Comparison of ENCODE assay signal across 8 mouse cellular contexts in genomic region chr14:34310234-34310965, GRCm38 (mm10). TPM values are rescaled to one million over a fixed set of nuclear protein-coding genes. Genes with fewer than 3 reads are reported as not detected.
DNase-seq lines count a peak whose midpoint lies in the region; ATAC-seq and TF ChIP-seq lines count a peak whose summit lies in the region.

Shld2 (minus strand) TSS chr14:34310493.
Glud1 (plus strand) TSS chr14:34310727.

- H3K4me3 ChIP-seq in E14TG2a.4 (replicated peaks; ENCODE audit: low read length): peak within 1 kb of the TSS; percentile 98
- H3K4me3 ChIP-seq in forebrain, embryonic 14.5 days (ENCODE audit: low read depth, low read length): peak within 1 kb of the TSS; percentile 96
- H3K4me3 ChIP-seq in neural tube, embryonic 15.5 days (replicated peaks): peak within 1 kb of the TSS; percentile 97

- peak; percentile 95 for ATAC-seq in cerebellum, adult (ENCODE audit: insufficient number of reproducible peaks, low FRiP score, low TSS enrichment)
- peak; percentile 94 for ATAC-seq in forebrain, embryonic 14.5 days
- ATAC-seq in neural tube, embryonic 15.5 days (ENCODE audit: low FRiP score): peak; percentile 93

- under 1% methylated on average over 90 of the region's 100 CpGs for WGBS in forebrain, embryonic 14.5 days
- under 1% methylated on average over 72 of the region's 100 CpGs for WGBS in neural tube, embryonic 15.5 days

- intact Hi-C loops in heart, postnatal 14 days (cut with DNase I): loop anchor here (5.0 kb wide), 2 partner anchors 38 to 52 kb away; no protein-coding TSS in a partner anchor

- H3K4me1 ChIP-seq in E14TG2a.4 (replicated peaks; ENCODE audit: low read depth, low read length): peaks cover 56% of the 10 kb centered on the region
- peaks cover 21% of the 10 kb centered on the region for H3K4me1 ChIP-seq in forebrain, embryonic 14.5 days (ENCODE audit: control insufficient read depth, insufficient read depth, low read length)
- peaks cover 36% of the 10 kb centered on the region for H3K4me1 ChIP-seq in neural tube, embryonic 15.5 days

- peak; percentile 93 for DNase-seq in forebrain, embryonic 14.5 days (ENCODE audit: low spot score)
- DNase-seq in heart, postnatal 14 days: peak; percentile 98 to 99
- DNase-seq in layer of hippocampus, adult 11-12 months (ENCODE audit: low spot score): peak; percentile 93
- peak; percentile 96 to 97 for DNase-seq in lung, adult 18-20 months
- peak; percentile 95 for DNase-seq in testis, postnatal 14 days (ENCODE audit: low spot score)

- H3K9me3 ChIP-seq in E14TG2a.4 (ENCODE audit: low read length): no peaks in the 10 kb centered on the region
- no peaks in the 10 kb centered on the region for H3K9me3 ChIP-seq in forebrain, embryonic 14.5 days (replicated peaks; ENCODE audit: control insufficient read depth, low read length)
- no peaks in the 10 kb centered on the region for H3K9me3 ChIP-seq in neural tube, embryonic 15.5 days (replicated peaks)

- H3K36me3 ChIP-seq in E14TG2a.4 (ENCODE audit: insufficient read depth, low read length): peaks cover 33% of the 10 kb centered on the region
- H3K36me3 ChIP-seq in forebrain, embryonic 14.5 days (ENCODE audit: control insufficient read depth, insufficient read depth, low read length): 0 out of 2 replicates have a peak, but pooled peaks cover 3% of the 10 kb centered on the region
- 0 out of 2 replicates have a peak, but pooled peaks cover 4% of the 10 kb centered on the region for H3K36me3 ChIP-seq in neural tube, embryonic 15.5 days

- no peaks in the 10 kb centered on the region for H3K27me3 ChIP-seq in E14TG2a.4 (ENCODE audit: insufficient read depth, low read length)
- H3K27me3 ChIP-seq in forebrain, embryonic 14.5 days (replicated peaks; ENCODE audit: control insufficient read depth, insufficient read depth, low read length): no peaks in the 10 kb centered on the region
- no peaks in the 10 kb centered on the region for H3K27me3 ChIP-seq in neural tube, embryonic 15.5 days (replicated peaks)

- peak within 1 kb of the TSS; percentile 92 for H3K27ac ChIP-seq in forebrain, embryonic 14.5 days (ENCODE audit: low read depth, low read length)
- H3K27ac ChIP-seq in neural tube, embryonic 15.5 days (replicated peaks): peak within 1 kb of the TSS; percentile 96

- no peak for TF ChIP-seq CTCF in E14TG2a.4 (conservative IDR thresholded peaks at IDR 0.05; ENCODE audit: low read length)

- peak within 1 kb of the TSS; percentile 96 for H3K9ac ChIP-seq in forebrain, embryonic 14.5 days (ENCODE audit: low read length)
- peak within 1 kb of the TSS; percentile 96 for H3K9ac ChIP-seq in neural tube, embryonic 15.5 days (replicated peaks)

- H3K4me2 ChIP-seq in forebrain, embryonic 14.5 days (ENCODE audit: low read length): peak within 1 kb of the TSS; percentile 79
- peak within 1 kb of the TSS; percentile 77 for H3K4me2 ChIP-seq in neural tube, embryonic 15.5 days

RNA-seq across cellular contexts. Expression of gene Shld2, which starts in this region (rescaled TPM):
- polyA plus RNA-seq in forebrain, embryonic 14.5 days (2014; fragmentation: Nextera tagmentation; extraction: Ambion mirVana): 7.0 and 8.6 TPM in 2 replicates
- total RNA-seq in heart, postnatal 14 days (2021): 1 to 10 TPM; 7.2 to 7.6 TPM
- polyA plus RNA-seq in neural tube, embryonic 15.5 days (2015; fragmentation: Nextera tagmentation; extraction: Ambion mirVana): 5.4 and 7.0 TPM in 2 replicates

RNA-seq across cellular contexts. Expression of gene Glud1, which starts in this region (rescaled TPM):
- 84.0 and 94.1 TPM in 2 replicates for polyA plus RNA-seq in forebrain, embryonic 14.5 days (2014; fragmentation: Nextera tagmentation; extraction: Ambion mirVana)
- 100 to 1,000 TPM; 128 to 137 TPM for total RNA-seq in heart, postnatal 14 days (2021)
- 129 and 134 TPM in 2 replicates for polyA plus RNA-seq in neural tube, embryonic 15.5 days (2015; fragmentation: Nextera tagmentation; extraction: Ambion mirVana)

Comparison
In these comparisons a context has a peak if more than half of its experiments do, and no peak if none do; other contexts are left out.
1. Peak in every context shown above with its lines: DNase-seq, ATAC-seq, H3K4me3 ChIP-seq and H3K27ac ChIP-seq.